Mouse (Mus musculus): ENCODE data around the gene Zfp451. TPM values are rescaled to one million over a fixed set of nuclear protein-coding genes. Genes with fewer than 3 reads are reported as not detected.

Zfp451 gene
- total RNA-seq, 2 experiments from 2014 or later, result 52.5 to 54.7 TPM

GRCm38 (mm10) chr1:33720231-33720630 is 94.2 kb downstream of the Zfp451 start:
- DNase-seq (ENCODE audit: low spot score in 2 of 2), result peak in 1 of 2 experiments; percentile 28

DNA sequence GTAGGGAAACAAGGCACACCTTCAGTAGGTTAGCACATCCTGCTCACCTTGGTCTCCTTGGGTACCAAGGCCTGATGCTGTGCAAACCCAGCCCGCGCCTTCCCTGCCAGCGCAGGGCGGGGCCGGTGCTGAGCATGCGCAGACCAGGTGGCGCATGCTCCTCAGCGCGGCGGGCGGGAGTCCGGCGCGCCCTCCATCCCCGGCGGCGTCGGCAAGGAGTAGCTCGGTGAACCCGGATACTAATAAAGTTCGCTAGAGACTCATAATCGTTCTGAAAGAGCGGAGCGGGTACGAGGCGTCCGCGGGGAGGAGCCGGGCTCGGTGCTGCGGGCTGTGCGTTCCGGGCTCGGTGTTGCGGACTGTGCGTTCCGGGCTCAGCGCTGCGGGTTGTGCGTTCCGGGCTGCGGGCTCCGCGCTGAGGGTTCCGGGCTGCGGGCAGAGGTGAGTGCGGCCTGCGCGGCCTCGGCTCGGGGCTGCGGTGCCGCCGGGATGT is 94.6 kb downstream of the Zfp451 start, which contains the start of gene Rab23:
TSS of gene Rab23 (plus strand) at position 155 of the 493 bp plus-strand sequence.
- DNase-seq (ENCODE audit: low spot score in 2 of 2), result peak; percentile 86 to 87

DNA sequence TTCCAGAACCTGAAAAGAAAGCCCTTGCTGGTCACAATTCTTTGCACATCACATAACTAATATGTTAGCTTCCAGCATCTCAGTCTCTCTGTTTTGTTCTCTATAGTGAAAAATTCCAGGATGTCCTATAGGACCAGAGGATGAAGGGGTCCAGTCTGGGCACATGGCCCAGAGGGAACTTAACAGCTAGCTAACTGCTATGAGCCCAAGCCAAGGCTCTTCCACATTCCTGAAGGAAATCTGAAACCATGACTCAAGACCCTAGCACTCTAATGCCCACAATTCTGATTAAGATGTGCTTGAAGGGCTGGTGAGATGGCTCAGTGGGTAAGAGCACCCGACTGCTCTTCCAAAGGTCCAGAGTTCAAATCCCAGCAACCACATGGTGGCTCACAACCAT is 96.8 kb downstream of the Zfp451 start:
- no peak for DNase-seq (ENCODE audit: low spot score in 2 of 2)

DNA sequence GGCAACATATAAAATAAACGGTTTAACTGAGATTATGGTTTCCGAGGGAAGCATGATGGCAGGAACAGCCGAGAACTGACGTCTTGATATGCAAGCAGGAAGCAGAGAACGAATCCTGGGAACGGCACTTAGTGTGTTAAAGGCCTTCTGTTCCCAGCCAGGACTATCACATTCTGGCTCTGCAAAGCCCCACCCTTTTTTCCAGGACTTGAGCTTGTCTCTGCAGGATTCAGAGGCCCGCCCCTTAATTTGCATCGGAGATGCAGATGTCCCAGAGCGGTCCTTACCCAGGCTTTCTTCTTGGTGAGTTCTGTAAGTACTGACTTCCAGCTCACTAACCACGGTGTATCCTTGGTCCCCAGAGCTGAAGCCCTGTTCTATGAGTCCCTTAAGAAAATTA is 99.6 kb downstream of the Zfp451 start:
- DNase-seq (ENCODE audit: low spot score in 2 of 2), result no peak

GRCm38 (mm10) chr1:33712026-33712425 is 102.4 kb downstream of the Zfp451 start:
- no peak for DNase-seq (ENCODE audit: low spot score in 2 of 2)

Other genes starting within 250 kb of the Zfp451 start
- gene Prim2, start 144.8 kb downstream of the Zfp451 start, total RNA-seq (2021), result 1 to 10 TPM; 5.6 to 6.4 TPM
- 10 to 100 TPM; 24.7 to 26.6 TPM for gene Rab23, start 94.7 kb downstream of the Zfp451 start, total RNA-seq (2021)
- 10 to 100 TPM; 10.1 to 15.1 TPM for gene Bag2, start 56.8 kb downstream of the Zfp451 start, total RNA-seq (2021)
- 10 to 100 TPM; 77.2 to 91.6 TPM for gene Bend6, start 93.2 kb upstream of the Zfp451 start, total RNA-seq (2021)
- gene Dst, start 93.6 kb upstream of the Zfp451 start, total RNA-seq (2021), result 100 to 1,000 TPM; 209 to 234 TPM